Mouse (Mus musculus): ENCODE results near the gene Gm13090.

GRCm38 (mm10) chr4:151107131-151108001 is 18.0 kb downstream of the Gm13090 start:
- TF ChIP-seq CTCF (IDR thresholded peaks at IDR 0.05; ENCODE audit: low read depth, low read length) = no peak
- TF ChIP-seq POLR2A (IDR thresholded peaks at IDR 0.05; ENCODE audit: insufficient read depth, low read length) = no peak
